Mouse (Mus musculus) neural tube, embryonic 12.5 days (tissue): ENCODE measurements around the gene Fbxo4. TPM values are rescaled to one million over a fixed set of nuclear protein-coding genes. Genes with fewer than 3 reads are reported as not detected.

ENCODE experiments used
- ATAC-seq: fragments of 200-750 bp; cut with Nextera tagmentation; 2 replicates; pipeline ENCODE4 v1.8.0; 2017; ENCODE audit warnings: low read depth, mild to moderate bottlenecking, moderate TSS enrichment, moderate library complexity; ENCODE audit not compliant: low FRiP score
- H3K27ac ChIP-seq: fragments of 300-500 bp; sonication (generic); 2 replicates; pipeline ENCODE4 v1.5.1; 2016
- H3K27me3 ChIP-seq: fragments of 300-500 bp; sonication (generic); replicated peaks from 2 replicates; pipeline ENCODE4 v1.6.1; 2016; ENCODE audit warnings: mild to moderate bottlenecking
- H3K36me3 ChIP-seq: fragments of 300-500 bp; sonication (generic); 2 replicates; pipeline ENCODE4 v1.6.1; 2016; ENCODE audit warnings: mild to moderate bottlenecking
- H3K4me1 ChIP-seq: fragments of 300-500 bp; sonication (generic); 2 replicates; pipeline ENCODE4 v1.6.1; 2016
- H3K4me2 ChIP-seq: fragments of 300-500 bp; sonication (generic); replicated peaks from 2 replicates; pipeline ENCODE4 v1.6.1; 2016; ENCODE audit warnings: mild to moderate bottlenecking
- H3K4me3 ChIP-seq: fragments of 300-500 bp; sonication (generic); 2 replicates; pipeline ENCODE4 v1.5.1; 2016
- H3K9ac ChIP-seq: fragments of 300-500 bp; sonication (generic); 2 replicates; pipeline ENCODE4 v1.6.1; 2016; ENCODE audit warnings: mild to moderate bottlenecking
- H3K9me3 ChIP-seq: fragments of 300-500 bp; sonication (generic); 2 replicates; pipeline ENCODE4 v1.6.1; 2016; ENCODE audit warnings: mild to moderate bottlenecking
- WGBS: fragments of 180-500 bp; shearing (Covaris S2); methylation state at CpG from one replicate; pipeline ENCODE4 v1.1.7; 2016; 5-methylcytosine and 5-hydroxymethylcytosine counted together
- polyA plus RNA-seq: library from polyadenylated mRNA; unstranded; fragments of >200 nt; fragmentation: Nextera tagmentation; extraction: Ambion mirVana; gene quantifications from 2 replicates; pipeline ENCODE4 v1.2.1, GENCODE M21; 2016

Fbxo4 gene
- polyA plus RNA-seq, 1 experiment from 2014 or later: 6.0 TPM

GRCm38 (mm10) chr15:4000536-4000935 is 21.2 kb upstream of the Fbxo4 start:
- Histone ChIP-seq H3K9ac (no peak overlapping the region), H3K4me3 (no peak overlapping the region), H3K36me3 (no peaks in the 10 kb centered on the region), H3K4me2 (no peak overlapping the region), H3K27me3 (no peaks in the 10 kb centered on the region), H3K27ac (no peak overlapping the region), H3K4me1 (no peaks in the 10 kb centered on the region), H3K9me3 (0 out of 2 replicates have a peak, but pooled peaks cover 6% of the 10 kb centered on the region)
- no peak for ATAC-seq
- 84% methylated on average over 2 of the region's 2 CpGs for WGBS

GRCm38 (mm10) chr15:3999144-3999543 is 19.8 kb upstream of the Fbxo4 start:
- no peaks in the 10 kb centered on the region for H3K36me3 ChIP-seq
- H3K27me3 ChIP-seq: no peaks in the 10 kb centered on the region
- no peaks in the 10 kb centered on the region for H3K9me3 ChIP-seq
- H3K9ac ChIP-seq: no peak overlapping the region
- peaks cover 4% of the 10 kb centered on the region; the same call in 1 of the 2 replicates for H3K4me1 ChIP-seq
- no peak overlapping the region for H3K27ac ChIP-seq
- ATAC-seq: no peak
- H3K4me2 ChIP-seq: no peak overlapping the region
- H3K4me3 ChIP-seq: no peak overlapping the region
- WGBS: 74% methylated on average over 2 of the region's 2 CpGs

- Histone ChIP-seq H3K9me3 (no peaks in the 10 kb centered on the region), H3K4me1 (peaks cover 4% of the 10 kb centered on the region; the same call in 1 of the 2 replicates), H3K4me2 (peak overlapping the region; percentile 68), H3K36me3 (peaks cover 6% of the 10 kb centered on the region; the same call in 1 of the 2 replicates), H3K4me3 (peak overlapping the region; percentile 73), H3K9ac (peak overlapping the region; percentile 47), H3K27me3 (no peaks in the 10 kb centered on the region), H3K27ac (peak overlapping the region; percentile 26; the same call in 1 of the 2 replicates)
- WGBS: 24% methylated on average over 14 of the region's 14 CpGs
- no peak for ATAC-seq
These were observed 17.1 kb upstream of the Fbxo4 start for GRCm38 (mm10) chr15:3996267-3997010.

- peak within 1 kb of the TSS; percentile 78 for H3K9ac ChIP-seq
- peaks cover 4% of the 10 kb centered on the region; the same call in 1 of the 2 replicates for H3K4me1 ChIP-seq
- WGBS: under 1% methylated on average over 56 of the region's 61 CpGs
These were observed 16.3 kb upstream of the Fbxo4 start, which contains the start of gene AW549877 for GRCm38 (mm10) chr15:3995448-3996266. AW549877 (minus strand) TSS chr15:3995744.

GRCm38 (mm10) chr15:3994852-3995447 is 15.6 kb upstream of the Fbxo4 start:
- peaks cover 4% of the 10 kb centered on the region; the same call in 1 of the 2 replicates for H3K4me1 ChIP-seq
- H3K27me3 ChIP-seq: no peaks in the 10 kb centered on the region
- no peaks in the 10 kb centered on the region for H3K9me3 ChIP-seq
- H3K36me3 ChIP-seq: peaks cover 18% of the 10 kb centered on the region; the same call in 1 of the 2 replicates
- H3K27ac ChIP-seq: no peak overlapping the region
- 28% methylated on average over 14 of the region's 14 CpGs for WGBS
- peak overlapping the region; percentile 73 for H3K4me3 ChIP-seq
- no peak for ATAC-seq
- H3K4me2 ChIP-seq: peak overlapping the region; percentile 68
- H3K9ac ChIP-seq: peak overlapping the region; percentile 78

More at GRCm38 (mm10) chr15:3995448-3996266, 16.3 kb upstream of the Fbxo4 start, which contains the start of gene AW549877:
- Histone ChIP-seq H3K27ac (peak within 1 kb of the TSS; percentile 57; the same call in 1 of the 2 replicates), H3K4me2 (peak within 1 kb of the TSS; percentile 68), H3K27me3 (no peaks in the 10 kb centered on the region), H3K4me3 (peak within 1 kb of the TSS; percentile 73), H3K9me3 (no peaks in the 10 kb centered on the region), H3K36me3 (peaks cover 12% of the 10 kb centered on the region; the same call in 1 of the 2 replicates)
- ATAC-seq: peak; percentile 100

- H3K27ac ChIP-seq: no peak overlapping the region
- WGBS: 69% methylated on average over 2 of the region's 2 CpGs
- no peak overlapping the region for H3K4me3 ChIP-seq
- H3K4me1 ChIP-seq: no peaks in the 10 kb centered on the region
- no peak overlapping the region for H3K4me2 ChIP-seq
- H3K9me3 ChIP-seq: no peaks in the 10 kb centered on the region
- no peaks in the 10 kb centered on the region for H3K27me3 ChIP-seq
- no peak overlapping the region for H3K9ac ChIP-seq
- ATAC-seq: no peak
- peaks cover 50% of the 10 kb centered on the region for H3K36me3 ChIP-seq
These were observed 8.6 kb upstream of the Fbxo4 start for GRCm38 (mm10) chr15:3987981-3988380.

- Histone ChIP-seq H3K9ac (no peak overlapping the region), H3K4me2 (no peak overlapping the region), H3K27me3 (no peaks in the 10 kb centered on the region), H3K27ac (no peak overlapping the region), H3K4me3 (no peak overlapping the region), H3K4me1 (no peaks in the 10 kb centered on the region), H3K9me3 (no peaks in the 10 kb centered on the region), H3K36me3 (peaks cover 32% of the 10 kb centered on the region)
- 75% methylated on average over 2 of the region's 2 CpGs for WGBS
- ATAC-seq: no peak
These were observed 5.5 kb upstream of the Fbxo4 start for GRCm38 (mm10) chr15:3984876-3985275.

GRCm38 (mm10) chr15:3982732-3983131 is 3.4 kb upstream of the Fbxo4 start:
- Histone ChIP-seq H3K4me3 (no peak overlapping the region), H3K9ac (no peak overlapping the region), H3K27me3 (no peaks in the 10 kb centered on the region), H3K9me3 (no peaks in the 10 kb centered on the region), H3K4me1 (no peaks in the 10 kb centered on the region), H3K27ac (no peak overlapping the region), H3K36me3 (peaks cover 21% of the 10 kb centered on the region), H3K4me2 (no peak overlapping the region)
- no peak for ATAC-seq
- 91% methylated on average over 5 of the region's 5 CpGs for WGBS

- peak overlapping the region; percentile 78 for H3K4me2 ChIP-seq
- no peaks in the 10 kb centered on the region for H3K27me3 ChIP-seq
- 85% methylated on average over 3 of the region's 3 CpGs for WGBS
- no peaks in the 10 kb centered on the region for H3K9me3 ChIP-seq
- no peak overlapping the region for H3K4me3 ChIP-seq
- ATAC-seq: peak; percentile 14; the same call in 1 of the 2 replicates
- H3K36me3 ChIP-seq: peaks cover 5% of the 10 kb centered on the region; the same call in 1 of the 2 replicates
- H3K27ac ChIP-seq: no peak overlapping the region
- H3K9ac ChIP-seq: no peak overlapping the region
- no peaks in the 10 kb centered on the region for H3K4me1 ChIP-seq
These were observed 498 bp upstream of the Fbxo4 start for GRCm38 (mm10) chr15:3979871-3980270.

GRCm38 (mm10) chr15:3978279-3978678 is 1.1 kb downstream of the Fbxo4 start:
- ATAC-seq: peak; percentile 14; the same call in 1 of the 2 replicates
- no peak overlapping the region for H3K4me2 ChIP-seq

GRCm38 (mm10) chr15:3973300-3973699 is 6.1 kb downstream of the Fbxo4 start:
- WGBS: 92% methylated on average over 3 of the region's 3 CpGs
- no peak for ATAC-seq

More at GRCm38 (mm10) chr15:3978279-3978678, 1.1 kb downstream of the Fbxo4 start:
- WGBS: 88% methylated on average over 2 of the region's 2 CpGs
- no peaks in the 10 kb centered on the region for H3K4me1 ChIP-seq
- no peaks in the 10 kb centered on the region for H3K27me3 ChIP-seq
- H3K36me3 ChIP-seq: no peaks in the 10 kb centered on the region
- H3K27ac ChIP-seq: no peak overlapping the region
- no peak overlapping the region for H3K4me3 ChIP-seq
- H3K9ac ChIP-seq: no peak overlapping the region
- H3K9me3 ChIP-seq: no peaks in the 10 kb centered on the region

More at GRCm38 (mm10) chr15:3973300-3973699, 6.1 kb downstream of the Fbxo4 start:
- Histone ChIP-seq H3K4me2 (no peak overlapping the region), H3K9ac (no peak overlapping the region), H3K9me3 (no peaks in the 10 kb centered on the region), H3K4me3 (no peak overlapping the region), H3K36me3 (0 out of 2 replicates have a peak, but pooled peaks cover 9% of the 10 kb centered on the region), H3K4me1 (no peaks in the 10 kb centered on the region), H3K27ac (no peak overlapping the region), H3K27me3 (no peaks in the 10 kb centered on the region)
